Mouse (Mus musculus) retina, postnatal 1 day (tissue): ENCODE measurements around the gene Etfbkmt.
"Not testable (repeated sequence)": the region's sequence is repeated elsewhere in the genome, so short reads cannot be mapped to it uniquely, and the experiment has no call there.

Experiments
- DNase-seq: peaks from one replicate; pipeline ENCODE4 v3.0.0-alpha.2; 2012

The Etfbkmt gene

DNA sequence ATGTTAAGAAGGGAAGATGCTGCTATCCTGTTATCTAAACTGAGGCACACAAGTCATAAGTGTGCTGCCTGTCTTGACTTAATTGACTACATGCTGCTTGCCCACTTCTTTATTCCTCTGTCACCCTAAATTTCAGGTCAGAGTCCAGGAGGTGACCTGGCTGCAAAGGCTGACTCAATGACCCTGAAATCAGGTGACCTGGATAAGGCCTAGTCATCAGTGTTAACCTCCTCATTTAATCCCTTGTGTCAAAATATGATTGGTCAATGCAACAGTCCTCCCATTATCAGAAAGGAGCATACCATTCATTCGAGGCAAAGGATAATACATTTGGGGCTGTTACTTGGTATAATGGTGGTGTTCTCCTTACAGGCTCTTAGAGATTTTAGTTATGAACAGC, at the start of gene Etfbkmt:
Gene Etfbkmt (plus strand): TSS at position 379 of the 400 bp plus-strand sequence.
- DNase-seq, result no peak

DNA sequence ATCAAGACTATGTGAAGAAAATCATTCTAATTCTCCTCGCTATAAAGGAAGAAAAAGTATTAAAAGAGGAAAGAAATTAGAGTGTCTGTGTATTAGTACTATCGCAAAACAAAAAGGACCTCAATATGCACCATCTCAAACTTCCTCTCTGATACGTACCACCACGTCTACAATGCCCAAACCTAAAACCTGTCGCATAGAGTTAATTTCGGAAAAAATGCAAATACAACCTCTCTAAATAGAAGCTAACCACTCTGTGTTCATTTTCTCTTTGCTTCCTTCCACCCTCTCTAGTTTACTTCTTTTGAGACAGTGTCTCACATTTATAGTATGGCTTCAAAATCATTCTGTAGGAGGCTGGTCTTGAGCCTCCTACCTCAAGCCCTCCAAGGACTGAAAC, 47.2 kb upstream of the Etfbkmt start:
- DNase-seq, result no peak

DNA sequence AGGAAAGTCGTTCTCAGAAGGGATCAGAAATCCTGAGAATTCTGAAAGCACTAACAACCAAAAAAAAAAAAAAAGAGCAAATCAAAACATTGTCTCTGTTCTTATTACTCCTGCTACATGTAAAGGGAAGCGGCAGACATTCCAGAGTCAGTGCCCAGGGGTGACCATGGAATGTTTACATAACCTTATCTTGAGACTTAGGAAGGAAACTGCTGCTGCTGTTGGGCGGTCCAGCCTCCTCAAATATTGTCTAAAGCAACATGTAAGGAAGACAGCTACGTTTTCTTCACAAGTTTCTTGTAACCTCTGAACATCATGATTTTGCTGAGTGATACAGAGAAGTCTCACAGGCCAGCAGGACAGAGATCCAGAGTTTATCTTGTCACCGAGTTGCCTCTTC, 46.2 kb upstream of the Etfbkmt start:
- DNase-seq, result no peak

DNA sequence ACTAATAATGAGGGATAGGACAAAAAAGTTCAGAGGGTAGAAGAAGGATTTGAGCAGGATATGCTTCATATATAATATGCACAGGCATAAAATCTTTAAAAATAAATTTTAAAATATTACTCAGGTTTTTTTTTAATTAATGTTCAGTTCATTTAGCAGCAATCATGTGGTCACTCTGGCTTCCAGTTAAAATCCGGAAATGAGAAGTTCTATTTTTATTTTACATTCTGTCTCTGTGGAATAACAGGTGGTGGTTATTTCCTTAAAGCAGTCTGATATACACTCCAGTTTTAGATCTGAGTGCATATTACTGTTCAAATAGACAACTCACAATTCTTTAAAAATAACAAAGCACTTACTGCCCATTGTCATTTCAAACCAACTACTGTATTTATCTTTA, 45.1 kb upstream of the Etfbkmt start:
- no peak for DNase-seq

DNA sequence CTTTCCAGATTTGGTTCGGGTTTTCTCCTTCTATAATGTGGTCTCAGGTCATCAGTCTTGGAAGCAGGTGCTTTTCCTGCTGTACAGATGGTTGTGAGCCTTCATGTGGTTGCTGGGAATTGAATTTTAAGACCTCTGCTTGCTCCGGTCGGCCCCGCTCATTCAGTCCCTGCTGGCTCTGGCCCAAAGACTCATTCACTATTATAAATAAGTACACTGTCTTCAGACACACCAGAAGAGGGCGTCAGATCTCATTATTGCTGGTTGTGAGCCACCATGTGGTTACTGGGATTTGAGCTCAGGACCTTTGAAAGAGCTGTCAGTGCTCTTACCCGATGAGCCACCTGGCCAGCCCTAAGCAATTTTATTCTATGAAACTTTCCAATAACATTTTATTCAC, 44.3 kb upstream of the Etfbkmt start:
- DNase-seq, result peak; percentile 11

DNA sequence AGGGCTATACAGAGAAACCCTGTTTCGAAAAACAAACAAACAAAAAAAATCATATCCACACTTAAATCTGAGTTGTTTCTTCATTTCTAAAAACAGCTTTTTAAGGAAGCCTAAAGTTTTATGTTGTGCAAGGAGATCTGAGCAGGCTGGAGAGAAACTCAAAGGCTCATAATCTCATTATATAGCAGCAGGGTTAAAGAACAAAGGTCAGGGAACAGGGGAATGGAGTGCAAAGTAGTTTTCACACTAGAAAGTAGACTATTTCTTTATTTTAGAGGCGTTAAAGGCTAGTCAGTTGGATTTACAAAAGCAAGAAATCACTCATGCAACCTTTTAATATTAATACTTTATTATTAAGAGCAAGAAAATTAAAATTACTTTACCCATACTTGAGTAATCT, 43.4 kb upstream of the Etfbkmt start:
- no peak for DNase-seq

DNA sequence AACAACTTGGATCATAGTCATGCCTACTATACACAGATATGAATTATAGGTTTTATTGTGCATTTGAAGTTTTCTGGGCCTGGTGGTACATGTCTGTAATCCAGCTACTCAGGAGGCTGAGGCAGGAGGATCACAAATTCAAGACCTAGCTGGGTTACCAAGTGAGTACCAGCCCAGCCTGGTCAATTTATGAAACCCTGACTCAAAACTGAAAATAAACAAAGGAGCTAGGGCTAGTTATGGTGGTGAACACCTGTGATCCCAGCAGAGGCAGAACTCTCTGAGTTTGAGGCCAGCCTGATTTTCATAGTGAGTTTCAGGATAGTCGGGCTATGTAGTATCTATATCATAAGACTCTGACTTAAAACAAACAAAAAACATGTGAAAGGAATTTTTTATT, 42.4 kb upstream of the Etfbkmt start:
- DNase-seq, result no peak

DNA sequence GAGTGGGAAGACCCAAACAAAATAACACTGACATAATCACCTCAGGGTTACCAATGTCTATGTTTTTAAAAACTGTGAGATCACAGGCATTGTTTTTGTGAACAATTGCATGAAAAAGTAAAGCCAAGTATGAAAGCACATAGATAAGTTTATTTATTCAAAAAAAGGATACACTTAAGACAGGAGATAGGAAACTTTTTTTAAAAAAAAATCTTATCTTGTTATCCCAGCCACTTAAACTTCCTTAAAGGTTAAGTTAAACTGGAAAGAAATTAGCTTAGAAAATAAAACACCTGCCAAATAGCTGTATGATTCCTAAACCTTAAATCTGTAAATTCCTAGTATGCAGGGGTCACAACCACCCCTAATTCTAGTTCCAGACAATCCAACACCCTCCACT, 40.7 kb upstream of the Etfbkmt start:
- DNase-seq, result no peak

DNA sequence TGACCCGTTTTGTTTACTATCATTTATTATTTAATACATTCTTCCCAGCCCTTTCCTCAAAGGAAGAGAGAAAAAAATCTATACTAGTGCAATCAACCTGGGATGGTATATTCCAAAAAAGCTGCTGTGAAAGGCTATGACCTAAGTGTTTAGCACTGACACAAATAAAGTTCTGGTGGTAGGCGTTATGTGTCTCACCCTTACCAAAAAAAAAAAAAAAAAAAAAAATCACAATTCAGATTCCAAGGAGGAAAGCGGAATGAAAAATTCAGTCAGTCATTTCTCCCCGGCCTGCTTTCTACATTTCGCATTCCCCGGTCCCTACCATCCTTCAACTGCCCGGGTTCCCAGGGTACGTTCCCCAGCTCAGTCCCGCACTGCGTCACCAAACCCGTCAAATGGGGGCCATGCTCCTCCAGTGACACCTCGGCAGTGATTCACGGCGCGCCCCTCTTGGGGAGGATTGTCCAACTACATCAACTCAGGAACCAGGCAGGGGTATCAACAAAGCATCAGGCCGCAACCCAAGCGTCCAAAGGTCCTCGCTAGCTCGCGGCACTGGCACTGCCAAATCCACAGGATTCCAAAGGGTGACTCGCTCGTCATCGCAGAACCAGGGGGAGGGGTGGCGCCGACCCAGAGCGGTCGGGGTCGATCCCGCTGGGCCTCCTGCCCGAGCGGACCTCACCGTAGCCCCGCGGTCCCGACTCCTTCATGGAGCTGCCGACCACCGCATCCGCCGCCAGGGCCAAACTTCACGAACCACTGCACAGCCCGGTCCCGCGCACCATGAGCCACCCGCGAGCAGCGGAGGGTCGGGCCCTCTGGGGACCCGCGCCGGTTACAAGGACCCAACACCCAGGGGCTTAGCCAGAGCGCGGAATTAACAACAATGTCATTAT, 39.2 kb upstream of the Etfbkmt start:
- peak; percentile 80 for DNase-seq

DNA sequence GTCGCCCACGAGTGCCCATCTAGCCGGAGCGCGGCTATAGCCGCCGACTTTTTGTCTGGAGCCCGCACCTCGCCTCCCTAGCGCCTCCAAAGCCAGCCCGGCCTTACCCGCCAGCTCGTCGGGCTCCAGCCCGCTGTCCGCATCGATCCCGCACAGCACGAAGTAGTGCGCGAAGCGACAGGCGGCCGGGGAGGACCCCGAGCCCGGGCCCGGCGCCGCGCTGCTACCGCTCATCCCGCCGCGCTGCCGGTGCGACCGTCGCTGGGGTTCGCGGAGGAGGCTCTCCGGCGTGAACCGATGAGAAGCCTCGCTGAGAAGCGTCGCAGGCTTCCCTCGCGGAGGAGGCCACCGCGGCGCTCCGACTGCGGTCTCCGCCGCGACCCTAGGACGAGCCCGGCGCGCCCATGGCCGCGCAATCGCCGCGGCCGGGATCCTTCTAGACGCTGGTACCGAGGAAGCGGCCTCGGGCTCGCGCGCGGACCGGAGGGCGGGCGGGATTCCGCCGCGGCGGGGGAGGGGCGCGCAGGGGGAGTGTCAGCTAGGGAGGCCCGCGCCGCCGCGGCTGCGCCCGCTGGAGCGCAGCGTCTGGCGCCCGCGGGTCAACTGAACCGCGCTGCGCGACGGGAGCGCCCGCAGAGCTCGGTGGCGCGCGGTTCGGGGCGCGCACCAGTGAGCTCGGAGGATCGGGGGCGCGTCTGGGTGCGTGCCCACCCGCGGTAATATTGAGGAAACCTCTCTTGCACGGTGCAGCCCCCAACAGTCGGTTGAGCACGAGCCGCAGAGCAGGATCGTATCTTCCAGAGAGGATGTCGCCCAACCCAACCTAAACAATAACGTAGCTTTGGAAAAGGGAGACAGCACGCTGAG, 38.3 kb upstream of the Etfbkmt start, which contains the start of gene Dennd5b:
Gene Dennd5b (minus strand): TSS at position 605 of the 867 bp plus-strand sequence.
- peak; percentile 90 for DNase-seq

DNA sequence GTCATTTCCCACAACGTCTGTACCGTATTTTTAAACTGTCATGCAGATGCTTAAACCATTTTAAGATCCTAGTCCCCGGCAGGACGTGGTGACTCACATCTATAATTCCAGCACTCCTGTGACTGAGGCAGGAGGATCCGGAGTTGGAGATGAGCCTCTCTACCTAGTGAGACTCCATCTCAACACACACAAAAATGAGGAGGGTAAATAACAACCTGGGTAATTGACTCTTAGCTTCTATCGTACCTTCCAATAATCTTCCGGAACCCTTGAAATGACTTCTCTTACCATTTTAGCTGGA, 37.8 kb upstream of the Etfbkmt start:
- no peak for DNase-seq

DNA sequence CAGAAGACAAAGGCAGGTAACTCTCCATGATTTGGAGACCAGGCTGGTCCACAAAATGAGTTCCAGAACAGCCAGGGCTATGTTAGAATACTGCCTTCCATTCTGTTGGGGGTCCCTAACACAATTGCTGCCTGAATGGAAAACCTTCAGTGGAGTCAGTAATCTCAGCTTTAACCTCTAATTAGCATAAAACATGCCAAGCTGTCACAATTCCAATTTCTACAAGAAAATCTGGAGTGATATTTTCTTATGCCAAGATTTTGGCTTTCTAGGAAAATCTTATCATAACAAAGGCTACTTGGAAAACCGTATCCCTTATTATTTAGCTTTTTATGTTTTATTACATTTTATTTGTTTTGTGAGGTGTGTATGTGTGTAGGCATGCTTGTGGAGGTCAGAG, 36.2 kb upstream of the Etfbkmt start:
- DNase-seq, result no peak

DNA sequence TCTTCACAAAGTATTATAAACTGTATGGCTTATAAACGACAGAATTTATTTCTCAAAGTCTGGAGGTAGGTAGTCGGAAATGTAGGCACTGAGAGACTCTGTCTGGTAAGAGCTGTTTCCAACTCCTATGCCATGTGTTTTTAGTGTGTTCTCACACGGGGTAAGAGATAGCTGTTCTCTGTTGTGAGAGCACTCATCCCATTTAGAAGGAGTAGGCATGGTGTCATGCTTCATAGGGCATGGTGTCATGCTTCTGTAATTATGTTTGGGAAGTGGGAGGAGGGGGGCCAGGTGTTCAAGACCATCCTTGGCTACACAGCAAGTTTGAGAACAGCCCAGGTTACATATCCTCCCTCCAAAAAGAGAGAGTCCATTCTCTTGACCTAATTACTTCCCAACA, 32.0 kb upstream of the Etfbkmt start:
- no peak for DNase-seq

DNA sequence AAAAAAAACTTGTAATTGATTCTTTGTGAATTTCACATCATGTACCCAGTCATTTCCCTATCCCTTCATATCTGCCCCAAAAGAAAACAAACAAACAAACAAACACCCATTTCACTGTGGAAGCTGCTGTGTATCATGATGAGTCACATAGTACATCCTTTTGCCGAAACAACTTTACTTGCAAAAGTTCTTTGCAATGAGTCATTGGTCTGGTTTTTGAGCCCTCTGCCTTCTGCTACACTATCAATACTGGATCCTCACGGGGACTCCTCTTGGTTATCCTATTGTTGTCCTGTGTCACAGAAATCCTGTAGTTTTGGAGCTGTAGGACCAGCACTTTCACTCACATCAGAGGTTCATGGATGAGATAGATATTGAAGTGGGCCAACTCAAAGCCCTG, 30.7 kb upstream of the Etfbkmt start:
- no peak for DNase-seq

DNA sequence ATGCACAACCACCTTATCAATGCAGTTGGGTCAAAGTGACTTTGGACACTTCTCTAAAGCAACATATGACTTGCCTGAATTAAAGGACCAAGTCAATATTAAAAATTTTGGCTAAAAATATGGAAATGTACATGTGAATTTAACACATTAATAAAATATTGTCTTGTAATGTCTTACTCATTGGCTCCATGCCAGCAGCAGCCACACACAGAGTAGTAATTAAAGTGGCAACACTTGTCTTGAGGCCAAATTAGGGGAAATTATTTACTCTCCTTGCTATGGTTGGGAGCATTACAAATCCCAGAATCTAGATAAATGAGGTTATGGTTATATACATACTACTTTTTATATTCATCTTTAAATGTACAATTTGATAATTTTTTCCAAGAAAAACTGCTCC, 22.7 kb upstream of the Etfbkmt start:
- no peak for DNase-seq

DNA sequence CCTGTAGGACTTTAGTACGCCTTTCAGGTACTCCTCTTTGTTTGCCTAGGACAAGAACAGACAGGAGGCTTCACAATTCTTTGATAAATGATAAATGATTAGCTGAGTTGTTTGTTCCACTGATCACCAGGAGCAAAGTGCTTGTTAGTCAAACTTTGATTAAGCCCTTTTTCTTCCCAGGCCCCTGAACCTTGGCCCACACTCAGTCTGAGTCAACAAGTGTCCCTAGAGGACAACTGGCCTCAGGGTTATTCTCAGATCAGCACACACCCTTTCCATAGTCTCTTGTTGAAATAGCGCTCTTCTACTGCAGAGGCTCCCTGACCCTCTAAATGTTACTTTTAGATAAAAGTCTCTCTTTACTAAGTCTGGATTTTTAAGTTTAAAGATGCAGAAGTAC, 20.7 kb upstream of the Etfbkmt start:
- DNase-seq, result no peak

DNA sequence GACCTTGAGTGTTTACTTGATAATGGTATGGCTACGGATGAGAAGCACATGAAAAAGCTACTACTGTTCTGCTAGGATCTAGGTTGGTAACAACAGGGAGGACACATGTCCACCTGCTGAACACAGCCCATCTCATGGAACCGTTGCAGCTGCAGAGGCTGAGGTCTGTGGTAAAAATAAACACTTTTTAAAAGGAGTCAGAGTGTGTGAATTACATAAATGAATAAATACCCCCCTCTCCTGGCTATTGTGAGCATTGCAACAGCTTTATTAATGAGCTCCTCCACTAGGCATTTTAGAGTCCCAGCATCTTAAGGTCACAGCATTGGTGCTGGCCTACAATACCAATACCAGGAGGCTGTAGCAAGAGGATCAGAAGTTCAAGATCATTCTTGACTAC, 19.8 kb upstream of the Etfbkmt start:
- DNase-seq, result peak; percentile 80

DNA sequence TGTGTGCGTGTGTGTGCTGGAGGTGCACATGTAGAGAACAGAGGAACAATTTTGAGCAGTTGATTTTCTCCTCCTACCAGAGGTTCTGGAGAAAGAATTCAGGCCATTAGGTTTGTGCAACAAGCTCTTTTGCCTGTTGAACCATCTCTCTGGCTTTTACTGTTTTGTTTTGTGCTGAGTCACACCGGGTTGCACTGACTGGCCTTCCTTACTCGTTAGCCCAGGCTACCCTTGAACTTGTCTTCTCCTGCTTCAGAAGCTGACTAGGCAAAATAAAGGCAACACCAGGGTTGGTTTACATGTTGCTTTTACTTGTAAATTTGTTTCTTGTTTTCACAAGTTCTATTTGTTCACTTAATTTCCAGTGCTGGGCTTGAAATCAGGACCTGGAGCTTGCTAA, 16.6 kb upstream of the Etfbkmt start:
- DNase-seq, result no peak

DNA sequence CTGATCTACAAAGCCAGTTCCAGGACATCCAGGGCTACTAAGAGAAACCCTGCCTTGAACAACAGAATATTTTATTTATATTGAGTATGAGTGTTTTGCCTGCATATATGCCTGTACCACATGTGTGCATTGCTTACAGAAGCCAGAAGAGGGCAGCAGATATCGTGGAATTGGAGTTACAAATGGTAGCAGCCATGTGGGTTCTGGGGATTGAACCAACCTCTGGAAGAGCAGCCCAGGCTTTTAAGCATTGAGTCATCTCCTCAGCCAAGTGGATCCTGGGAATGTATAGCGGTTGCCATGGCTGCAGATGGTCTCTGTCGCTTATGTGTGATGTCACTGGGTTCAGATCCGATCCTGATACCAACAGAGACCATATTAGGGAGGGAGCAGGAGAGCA, 13.0 kb upstream of the Etfbkmt start:
- DNase-seq, result peak; percentile 62

DNA sequence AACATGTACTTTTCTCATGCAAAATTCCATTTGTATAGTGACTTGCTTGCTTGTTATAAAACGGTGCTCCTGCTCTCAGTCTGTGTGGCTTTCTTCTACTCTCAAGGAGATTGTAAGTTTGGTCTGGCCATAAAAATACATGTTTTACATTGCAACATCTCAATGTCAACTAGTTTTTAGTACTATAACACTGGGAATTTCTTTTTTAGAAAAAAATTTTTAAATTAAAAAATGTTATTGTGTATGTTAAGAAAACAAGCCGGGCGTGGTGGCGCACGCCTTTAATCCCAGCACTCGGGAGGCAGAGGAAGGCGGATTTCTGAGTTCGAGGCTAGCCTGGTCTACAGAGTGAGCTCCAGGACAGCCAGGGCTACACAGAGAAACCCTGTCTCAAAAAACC, 9.8 kb upstream of the Etfbkmt start, which contains the start of gene Gm10203:
Gene Gm10203 (plus strand): TSS at position 301 of the 400 bp plus-strand sequence.
- not testable (repeated sequence) for DNase-seq

DNA sequence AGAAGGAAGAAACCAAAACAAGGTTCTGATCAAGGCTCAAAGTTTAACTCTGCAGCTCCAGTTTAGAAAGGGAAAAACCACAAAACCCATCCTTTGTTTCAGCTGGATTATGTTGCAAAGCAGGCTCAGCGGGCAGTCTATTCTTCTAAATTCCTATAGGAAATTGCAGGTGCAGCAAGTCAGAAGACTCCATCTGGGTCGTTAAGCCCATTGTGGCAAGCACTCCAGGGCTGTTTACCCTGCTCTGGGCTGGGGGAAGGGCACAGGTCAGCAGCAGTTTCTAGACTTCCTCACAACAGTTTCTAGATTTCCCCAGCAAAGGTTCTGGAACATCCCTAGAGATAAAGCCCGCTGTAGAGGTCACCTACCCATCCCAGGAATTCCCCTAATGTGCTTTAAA, 8.5 kb upstream of the Etfbkmt start:
- DNase-seq, result no peak

DNA sequence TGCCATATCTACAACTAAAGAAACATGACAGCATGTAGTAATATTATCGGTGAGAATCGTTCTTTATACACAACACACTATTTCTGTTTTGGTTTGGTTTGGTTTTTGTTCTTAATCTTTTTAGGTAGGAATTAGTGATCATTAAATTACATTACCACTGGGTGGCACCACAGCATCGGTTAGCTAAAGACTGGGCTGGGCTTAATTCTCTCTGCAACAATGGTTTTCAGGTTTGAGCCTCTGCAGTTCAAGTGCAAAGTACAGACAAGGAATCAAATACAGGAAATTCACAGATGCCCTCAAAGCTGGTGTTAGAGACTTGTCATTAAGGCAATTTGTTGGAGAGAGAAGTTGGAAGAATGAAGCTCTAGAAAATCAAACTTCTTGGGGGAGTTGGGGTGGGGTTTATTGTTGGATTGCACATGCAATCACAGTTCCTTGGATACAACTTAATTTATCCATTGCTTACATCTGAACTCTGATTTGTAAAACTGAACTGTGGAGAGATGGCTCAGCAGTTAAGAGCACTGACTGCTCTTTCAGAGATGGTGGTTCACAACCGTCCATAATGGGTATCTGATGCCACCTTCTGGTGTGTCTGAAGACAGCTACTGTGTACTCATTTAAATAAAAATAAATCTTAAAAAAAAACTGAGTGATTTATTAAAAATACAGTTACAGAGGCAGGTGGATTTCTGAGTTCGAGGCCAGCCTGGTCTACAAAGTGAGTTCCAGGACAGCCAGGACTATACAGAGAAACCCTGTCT, 7.2 kb upstream of the Etfbkmt start:
- peak; percentile 75 for DNase-seq
